ENCODE assay signal across 17 mouse cellular contexts in genomic region chr7:71384921-71385320, GRCm38 (mm10). TPM values are rescaled to one million over a fixed set of nuclear protein-coding genes. Genes with fewer than 3 reads are reported as not detected.
A peak's percentile ranks its signal among the peaks of the same experiment; 100 is the strongest.
DNase-seq lines count a peak whose midpoint lies in the region; ATAC-seq and TF ChIP-seq lines count a peak whose summit lies in the region.
"Had no signal": no experiment of that assay in that cellular context is flagged by ENCODE, and none has a peak within 500 bp of the region (broad histone marks: within the 10 kb centered on the region; RNA-seq: fewer than 3 reads in every experiment).

No protein-coding gene starts in this region.

- H3K27ac ChIP-seq in kidney, embryonic 14.5 days (ENCODE audit: low read depth, low read length) = peak overlapping the region; percentile 97; the same call in 1 of the 2 replicates
- peak overlapping the region; percentile 89 for H3K27ac ChIP-seq in midbrain, embryonic 11.5 days (ENCODE audit: low read depth, low read length)
- no peak overlapping the region for H3K27ac ChIP-seq in midbrain, postnatal 0 days (ENCODE audit: low read depth, low read length)
- H3K27ac ChIP-seq in hindbrain, embryonic 12.5 days = peak overlapping the region; percentile 90
- H3K27ac ChIP-seq: limb, embryonic 15.5 days had no signal

- H3K27me3 ChIP-seq in kidney, embryonic 14.5 days (ENCODE audit: control insufficient read depth, insufficient read depth, low read length) = no peaks in the 10 kb centered on the region
- peaks cover 3% of the 10 kb centered on the region for H3K27me3 ChIP-seq in midbrain, embryonic 11.5 days (ENCODE audit: control insufficient read depth, insufficient read depth, low read length)
- H3K27me3 ChIP-seq in midbrain, postnatal 0 days (ENCODE audit: insufficient read depth, low read length) = peaks cover 16% of the 10 kb centered on the region
- H3K27me3 ChIP-seq in hindbrain, embryonic 12.5 days = no peaks in the 10 kb centered on the region
- H3K27me3 ChIP-seq: limb, embryonic 15.5 days; megakaryocyte, embryonic 14.5 days had no signal

- H3K4me3 ChIP-seq in kidney, embryonic 14.5 days (ENCODE audit: low read length) = no peak overlapping the region
- no peak overlapping the region for H3K4me3 ChIP-seq in midbrain, embryonic 11.5 days (ENCODE audit: low read depth, low read length)
- H3K4me3 ChIP-seq in midbrain, postnatal 0 days (ENCODE audit: low read depth, low read length) = no peak overlapping the region
- no peak overlapping the region for H3K4me3 ChIP-seq in hindbrain, embryonic 12.5 days
- H3K4me3 ChIP-seq: limb, embryonic 15.5 days; megakaryocyte, embryonic 14.5 days had no signal

- H3K4me2 ChIP-seq in kidney, embryonic 14.5 days (replicated peaks; ENCODE audit: low read depth, low read length) = no peak overlapping the region
- no peak overlapping the region for H3K4me2 ChIP-seq in midbrain, embryonic 11.5 days
- no peak overlapping the region for H3K4me2 ChIP-seq in midbrain, postnatal 0 days (ENCODE audit: low read depth, low read length, poor library complexity, severe bottlenecking)
- H3K4me2 ChIP-seq in hindbrain, embryonic 12.5 days (replicated peaks) = no peak overlapping the region
- H3K4me2 ChIP-seq: limb, embryonic 15.5 days had no signal

- no peak overlapping the region for H3K9ac ChIP-seq in kidney, embryonic 14.5 days (ENCODE audit: low read depth, low read length)
- peak overlapping the region; percentile 13; the same call in 1 of the 2 replicates for H3K9ac ChIP-seq in midbrain, embryonic 11.5 days (ENCODE audit: low read length)
- H3K9ac ChIP-seq in midbrain, postnatal 0 days (replicated peaks; ENCODE audit: low read length, poor library complexity, severe bottlenecking) = no peak overlapping the region
- H3K9ac ChIP-seq in hindbrain, embryonic 12.5 days = no peak overlapping the region
- H3K9ac ChIP-seq: limb, embryonic 15.5 days had no signal

- TF ChIP-seq CTCF in midbrain, postnatal 0 days (IDR thresholded peaks at IDR 0.05) = no peak

- H3K9me3 ChIP-seq in kidney, embryonic 14.5 days (ENCODE audit: control insufficient read depth, low read length) = no peaks in the 10 kb centered on the region
- H3K9me3 ChIP-seq in midbrain, embryonic 11.5 days (ENCODE audit: control insufficient read depth, low read length) = no peaks in the 10 kb centered on the region
- H3K9me3 ChIP-seq in midbrain, postnatal 0 days (ENCODE audit: low read length) = no peaks in the 10 kb centered on the region
- no peaks in the 10 kb centered on the region for H3K9me3 ChIP-seq in hindbrain, embryonic 12.5 days (replicated peaks)
- H3K9me3 ChIP-seq: limb, embryonic 15.5 days; megakaryocyte, embryonic 14.5 days had no signal

- H3K36me3 ChIP-seq in kidney, embryonic 14.5 days (ENCODE audit: control insufficient read depth, insufficient read depth, low read length) = no peaks in the 10 kb centered on the region
- H3K36me3 ChIP-seq in midbrain, embryonic 11.5 days (ENCODE audit: control insufficient read depth, insufficient read depth, low read length) = no peaks in the 10 kb centered on the region
- no peaks in the 10 kb centered on the region for H3K36me3 ChIP-seq in midbrain, postnatal 0 days (ENCODE audit: insufficient read depth, low read length)
- no peaks in the 10 kb centered on the region for H3K36me3 ChIP-seq in hindbrain, embryonic 12.5 days
- H3K36me3 ChIP-seq: limb, embryonic 15.5 days had no signal

- H3K4me1 ChIP-seq in kidney, embryonic 14.5 days (ENCODE audit: control insufficient read depth, insufficient read depth, low read length) = peaks cover 41% of the 10 kb centered on the region
- H3K4me1 ChIP-seq in midbrain, embryonic 11.5 days (ENCODE audit: control insufficient read depth, insufficient read depth, low read length) = peaks cover 38% of the 10 kb centered on the region
- H3K4me1 ChIP-seq in midbrain, postnatal 0 days (ENCODE audit: insufficient read depth, low read length) = no peaks in the 10 kb centered on the region; the same call in 1 of the 2 replicates
- peaks cover 36% of the 10 kb centered on the region for H3K4me1 ChIP-seq in hindbrain, embryonic 12.5 days

- WGBS in kidney, embryonic 14.5 days = 18% methylated on average over 7 of the region's 7 CpGs
- WGBS in midbrain, embryonic 11.5 days = 36% methylated on average over 7 of the region's 7 CpGs
- WGBS in midbrain, postnatal 0 days = 46% methylated on average over 7 of the region's 7 CpGs
- 27% methylated on average over 7 of the region's 7 CpGs for WGBS in hindbrain, embryonic 12.5 days

- DNase-seq in kidney, adult 11 months = no peak
- no peak for DNase-seq in midbrain, embryonic 11.5 days (ENCODE audit: low spot score, missing footprints)
- no peak for DNase-seq in midbrain, postnatal 0 days (ENCODE audit: low spot score)
- DNase-seq in retina, embryonic 14.5 days (ENCODE audit: low spot score) = peak; percentile 66
- DNase-seq in spleen, postnatal 4 days (ENCODE audit: low spot score in 2 of 2) = no peak
- DNase-seq: adrenal gland, postnatal 14 days; gastrocnemius, postnatal 36 days; heart, postnatal 36 days; kidney, adult 9 months; right cerebral cortex, postnatal 25 days had no signal

- no peak for ATAC-seq in kidney, embryonic 14.5 days (ENCODE audit: low FRiP score, low TSS enrichment)
- no peak for ATAC-seq in midbrain, embryonic 11.5 days (ENCODE audit: low FRiP score)
- ATAC-seq in midbrain, postnatal 0 days (ENCODE audit: low FRiP score) = no peak
- ATAC-seq in hindbrain, embryonic 12.5 days (ENCODE audit: low FRiP score) = no peak

RNA-seq across cellular contexts. Expression of gene Gm10295, which starts 33.6 kb away (rescaled TPM):
- polyA plus RNA-seq in kidney, embryonic 14.5 days (2014; fragmentation: Nextera tagmentation; extraction: Ambion mirVana) = 0.10 TPM in 1 of 2 replicates, not detected in the other
- polyA plus RNA-seq in midbrain, embryonic 11.5 days (2014; fragmentation: Nextera tagmentation; extraction: Ambion mirVana) = 0.07 TPM in 1 of 2 replicates, not detected in the other
- total RNA-seq in midbrain, postnatal 0 days (2014; rRNA removed) = not detected in 2 replicates
- polyA plus RNA-seq in midbrain, postnatal 0 days (2015; fragmentation: Nextera tagmentation; extraction: Ambion mirVana) = not detected in 2 replicates
- not detected in 2 replicates for polyA plus RNA-seq in hindbrain, embryonic 12.5 days (2016; fragmentation: Nextera tagmentation; extraction: Ambion mirVana)
- total RNA-seq: adrenal gland, postnatal 14 days; gastrocnemius, postnatal 36 days; heart, postnatal 36 days; left cerebral cortex, adult 18-20 months; neutrophil, adult 5-6 weeks had no signal
- polyA plus RNA-seq: limb, embryonic 15.5 days; urinary bladder, adult 2 months had no signal
